Mouse (Mus musculus): ENCODE measurements around the gene Vmn1r35. TPM values are rescaled to one million over a fixed set of nuclear protein-coding genes. Genes with fewer than 3 reads are reported as not detected.
"Not testable (repeated sequence)": the region's sequence is repeated elsewhere in the genome, so short reads cannot be mapped to it uniquely, and the experiment has no call there.

Vmn1r35 gene
- total RNA-seq (2021): not detected
- long read RNA-seq, experiment 1: 0 reads
- long read RNA-seq, experiment 2: 0 reads

DNA sequence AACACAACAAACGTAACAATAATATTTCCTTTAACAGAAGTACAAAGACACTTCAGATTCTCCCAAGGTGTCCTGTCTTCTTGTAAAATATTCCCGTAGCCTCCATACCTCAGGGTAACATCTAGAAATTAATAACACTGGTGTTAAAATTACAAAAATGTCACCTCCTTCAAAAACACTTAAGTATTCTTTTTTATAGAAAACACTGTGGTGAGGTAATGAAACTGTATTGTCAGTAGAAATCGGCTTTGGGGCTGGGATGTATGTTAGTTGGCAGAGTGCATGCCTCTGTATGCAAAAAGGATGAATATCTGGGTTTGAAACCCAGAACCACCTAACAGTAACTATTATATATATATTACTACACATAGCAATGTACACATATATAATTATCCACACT, at the start of gene Vmn1r35:
Gene Vmn1r35, minus strand, starts transcription at position 101 of the 400 bp plus-strand sequence.
- no peak for DNase-seq

GRCm38 (mm10) chr6:66729082-66729481, 43.4 kb upstream of the Vmn1r35 start, which contains the start of gene Vmn1r37:
Gene Vmn1r37 (plus strand): TSS chr6:66729382.
- DNase-seq: not testable (repeated sequence)

DNA sequence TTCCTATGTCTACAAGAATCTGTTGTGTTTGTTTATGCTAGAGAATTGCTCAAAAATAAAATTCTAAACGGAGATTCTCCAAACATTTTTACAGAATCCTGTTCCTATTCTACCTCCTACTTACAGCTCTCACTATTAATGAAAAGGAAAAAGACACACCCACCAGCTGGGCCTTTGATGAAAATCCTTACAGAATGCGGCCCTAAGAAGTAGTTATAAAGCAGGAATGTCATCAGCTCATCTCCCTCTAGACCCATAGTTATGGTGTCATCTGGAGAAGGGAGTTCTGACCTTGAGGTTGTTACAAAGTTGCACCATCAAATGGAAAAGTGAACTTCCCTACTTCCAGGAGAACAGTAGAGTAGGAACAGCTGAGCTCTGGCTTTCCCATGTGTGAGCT, 33.4 kb upstream of the Vmn1r35 start, which contains the start of gene Vmn1r36:
Gene Vmn1r36, minus strand, starts transcription at position 101 of the 400 bp plus-strand sequence.
- not testable (repeated sequence) for DNase-seq

- no peak for DNase-seq
Observed at GRCm38 (mm10) chr6:66713854-66714253, 28.1 kb upstream of the Vmn1r35 start.

DNA sequence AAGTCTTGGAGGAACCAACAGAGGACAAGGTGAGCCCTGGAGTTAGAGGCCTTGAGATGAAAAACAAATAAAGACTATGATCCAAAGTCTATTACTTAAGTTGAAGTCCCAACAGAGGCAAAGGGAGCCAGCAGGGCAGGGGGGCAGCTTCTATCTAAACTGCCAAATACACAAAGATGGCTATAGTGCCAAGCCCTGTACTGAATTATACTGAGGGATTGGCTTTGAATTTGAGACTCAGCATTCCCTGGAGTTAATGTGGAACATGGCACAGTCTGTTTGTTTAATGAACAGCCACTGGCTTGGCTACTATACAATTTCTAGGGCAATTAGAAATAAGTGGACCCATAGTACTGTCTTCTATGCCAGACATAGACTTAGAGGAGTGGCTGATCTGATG, 23.2 kb upstream of the Vmn1r35 start:
- DNase-seq: no peak

GRCm38 (mm10) chr6:66643779-66644178, 41.9 kb downstream of the Vmn1r35 start, which contains the start of gene Vmn1r34:
Gene Vmn1r34 (minus strand): TSS chr6:66643879.
- DNase-seq: no peak

Other genes with a start within 250 kb of the Vmn1r35 start
- 1 to 10 TPM; 1.5 to 1.7 TPM for gene Mad2l1, start 150.5 kb downstream of the Vmn1r35 start, total RNA-seq (2021)
- not detected for gene Vmn1r32, start 125.8 kb downstream of the Vmn1r35 start, total RNA-seq (2021)
- gene Vmn1r33, start 67.6 kb downstream of the Vmn1r35 start, total RNA-seq (2021): not detected
- gene Vmn1r34, start 42.0 kb downstream of the Vmn1r35 start, total RNA-seq (2021): not detected
- gene Vmn1r36, start 33.3 kb upstream of the Vmn1r35 start, total RNA-seq (2021): not detected
- gene Vmn1r37, start 43.5 kb upstream of the Vmn1r35 start, total RNA-seq (2021): not detected
- not detected for gene Vmn1r38, start 96.7 kb upstream of the Vmn1r35 start, total RNA-seq (2021)
- not detected for gene Vmn1r39, start 124.7 kb upstream of the Vmn1r35 start, total RNA-seq (2021)
- gene Gng12, start 210.5 kb upstream of the Vmn1r35 start, total RNA-seq (2021): 10 to 100 TPM; 23.8 to 32.3 TPM